Mouse (Mus musculus) limb, embryonic 14.5 days (tissue): ENCODE results near the gene Cyb5b. TPM values are rescaled to one million over a fixed set of nuclear protein-coding genes. Genes with fewer than 3 reads are reported as not detected.

Experiments used
- ATAC-seq: fragments of 200-750 bp; cut with Nextera tagmentation; 2 replicates; pipeline ENCODE4 v1.8.0; 2017; ENCODE audit warnings: low read depth, moderate number of reproducible peaks, moderate TSS enrichment; ENCODE audit not compliant: low FRiP score
- DNase-seq: peaks from one replicate; pipeline ENCODE4 v3.0.0-alpha.2; 2015; ENCODE audit warnings: low spot score
- H3K27ac ChIP-seq: fragments of 300-500 bp; sonication (generic); replicated peaks from 2 replicates; pipeline ENCODE4 v1.5.1; 2014; ENCODE audit warnings: low read depth, mild to moderate bottlenecking, low read length, moderate library complexity, mixed read lengths
- H3K27me3 ChIP-seq: fragments of 300-500 bp; sonication (generic); 2 replicates; pipeline ENCODE4 v1.6.1; 2014; ENCODE audit warnings: low read length, mixed read lengths; ENCODE audit not compliant: control insufficient read depth, insufficient read depth
- H3K36me3 ChIP-seq: fragments of 300-500 bp; sonication (generic); 2 replicates; pipeline ENCODE4 v1.6.1; 2014; ENCODE audit warnings: mild to moderate bottlenecking, low read length, moderate library complexity, mixed read lengths; ENCODE audit not compliant: control insufficient read depth, insufficient read depth
- H3K4me1 ChIP-seq: fragments of 300-500 bp; sonication (generic); 2 replicates; pipeline ENCODE4 v1.6.1; 2014; ENCODE audit warnings: antibody characterized with exemption, low read length, mixed read lengths; ENCODE audit not compliant: control insufficient read depth, insufficient read depth
- H3K4me2 ChIP-seq: fragments of 300-500 bp; sonication (generic); replicated peaks from 2 replicates; pipeline ENCODE4 v1.6.1; 2014; ENCODE audit warnings: low read depth, mild to moderate bottlenecking, low read length, moderate library complexity; ENCODE audit not compliant: severe bottlenecking
- H3K4me3 ChIP-seq: fragments of 300-500 bp; sonication (generic); replicated peaks from 2 replicates; pipeline ENCODE4 v1.5.1; 2014; ENCODE audit warnings: low read length
- H3K9ac ChIP-seq: fragments of 300-500 bp; sonication (generic); 2 replicates; pipeline ENCODE4 v1.6.1; 2014; ENCODE audit warnings: mild to moderate bottlenecking, low read depth, low read length, moderate library complexity; ENCODE audit not compliant: severe bottlenecking
- H3K9me3 ChIP-seq: fragments of 300-500 bp; sonication (generic); 2 replicates; pipeline ENCODE4 v1.6.1; 2016; ENCODE audit warnings: low read length; ENCODE audit not compliant: control insufficient read depth
- POLR2A ChIP-seq: fragments of 200-500 bp; IDR thresholded peaks from 2 replicates; pipeline ENCODE4 v1.8.0; 2012; ENCODE audit warnings: inconsistent platforms, mild to moderate bottlenecking, moderate library complexity, borderline replicate concordance; ENCODE audit not compliant: insufficient read depth, insufficient read length; ENCODE audit errors: extremely low read depth
- WGBS: fragments of 180-500 bp; shearing (Covaris S2); extraction: QIAGEN DNeasy Blood & Tissue Kit; methylation state at CpG from one replicate; pipeline ENCODE4 v1.1.7; 2014; 5-methylcytosine and 5-hydroxymethylcytosine counted together
- polyA plus RNA-seq, 2 experiments: library from polyadenylated mRNA; depleted of rRNA in 1 of 2; stranded (reverse) in 1 of 2; unstranded in 1 of 2; fragments of >200 nt; fragmentation: Nextera tagmentation in 1 of 2; extraction: Ambion mirVana in 1 of 2; gene quantifications; 2 replicates each; pipeline versions ENCODE4 v1.2.1 to v1.2.3; 2012 to 2014

Cyb5b gene
- polyA plus RNA-seq, 2 experiments: 60.3 to 82.3 TPM

DNA sequence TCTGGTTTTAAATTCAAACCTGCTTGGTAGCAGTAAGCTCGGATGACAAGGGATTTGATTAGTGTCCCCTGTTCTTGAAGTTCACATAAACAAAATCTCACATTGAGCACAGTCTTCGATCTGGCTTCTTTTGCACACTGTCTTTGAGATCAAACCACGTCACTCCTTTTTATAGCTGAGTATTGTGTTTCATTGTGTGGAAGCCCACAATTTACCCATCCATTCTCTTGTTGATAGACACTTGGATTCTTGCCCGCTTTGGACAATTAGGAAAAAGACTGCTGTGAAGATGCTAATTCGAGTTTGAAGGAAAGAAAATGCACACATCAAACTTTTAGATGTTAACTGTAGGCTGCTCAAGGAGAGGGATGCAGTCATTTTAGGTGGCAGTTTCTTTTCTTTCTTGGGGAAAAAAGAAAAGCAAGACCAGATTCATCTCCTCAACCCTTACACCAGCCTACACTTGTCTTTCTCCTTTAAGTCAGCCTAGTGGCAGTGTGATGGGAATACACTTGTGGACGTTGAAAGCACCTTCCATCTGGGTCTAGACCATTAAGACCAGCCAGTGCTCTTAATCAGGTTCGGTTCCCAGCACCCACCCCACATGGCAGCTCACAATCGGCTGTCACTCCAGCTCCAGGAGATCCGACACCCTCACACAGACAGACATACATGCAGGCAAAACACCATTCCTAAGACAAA is 39.7 kb upstream of the Cyb5b start:
- Histone ChIP-seq H3K36me3 (no peaks in the 10 kb centered on the region), H3K27me3 (no peaks in the 10 kb centered on the region), H3K4me2 (no peak overlapping the region), H3K4me3 (no peak overlapping the region), H3K9me3 (no peaks in the 10 kb centered on the region), H3K4me1 (peaks cover 23% of the 10 kb centered on the region), H3K27ac (no peak overlapping the region), H3K9ac (no peak overlapping the region)
- 79% methylated on average over 9 of the region's 9 CpGs for WGBS
- ATAC-seq: no peak
- no peak for DNase-seq
- TF ChIP-seq POLR2A: no peak

DNA sequence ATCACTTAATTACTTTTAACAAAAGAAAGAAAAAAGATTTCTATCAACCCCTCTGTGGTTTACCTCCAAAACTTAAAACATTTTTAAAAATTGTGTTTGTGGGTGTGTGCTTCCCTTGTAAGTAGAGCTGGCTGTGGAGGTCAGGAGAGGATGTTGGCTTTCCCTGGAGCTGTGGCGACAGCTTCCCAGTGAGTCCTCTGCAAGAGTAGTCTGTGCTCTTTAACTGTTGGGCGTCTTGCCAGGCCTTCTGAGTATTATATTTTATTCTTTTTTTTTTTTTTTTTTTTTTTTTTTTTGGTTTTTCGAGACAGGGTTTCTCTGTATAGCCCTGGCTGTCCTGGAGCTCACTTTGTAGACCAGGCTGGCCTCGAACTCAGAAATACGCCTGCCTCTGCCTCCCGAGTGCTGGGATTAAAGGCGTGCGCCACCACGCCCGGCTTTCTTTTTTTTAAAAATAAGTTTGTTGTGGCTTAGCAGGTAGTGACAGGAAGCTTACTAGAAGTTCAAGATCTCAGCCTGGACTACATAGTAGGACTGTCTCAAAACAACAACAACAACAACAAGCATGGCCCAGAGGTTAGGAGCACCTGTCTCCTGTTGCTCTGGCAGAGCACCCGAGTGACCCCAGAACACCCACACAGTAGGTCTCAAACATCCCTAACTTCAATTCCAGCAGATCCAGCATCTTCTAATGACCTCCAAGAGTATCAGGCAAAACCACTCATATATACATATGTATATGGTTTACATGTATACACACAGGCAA is 38.9 kb upstream of the Cyb5b start:
- 85% methylated on average over 9 of the region's 11 CpGs for WGBS
- no peak overlapping the region for H3K4me2 ChIP-seq

GRCm38 (mm10) chr8:107113209-107113608 is 37.2 kb upstream of the Cyb5b start:
- Histone ChIP-seq H3K4me2 (no peak overlapping the region), H3K4me3 (no peak overlapping the region), H3K9ac (0 out of 2 replicates have a peak overlapping the region, but pooled peaks have one; percentile 21), H3K27me3 (no peaks in the 10 kb centered on the region), H3K4me1 (peaks cover 23% of the 10 kb centered on the region), H3K36me3 (no peaks in the 10 kb centered on the region), H3K9me3 (no peaks in the 10 kb centered on the region), H3K27ac (peak overlapping the region; percentile 41; the same call in 1 of the 2 replicates)
- no peak for TF ChIP-seq POLR2A
- WGBS: 52% methylated on average over 4 of the region's 4 CpGs
- ATAC-seq: no peak
- no peak for DNase-seq

More for the DNA sequence above, 38.9 kb upstream of the Cyb5b start:
- no peak overlapping the region for H3K9ac ChIP-seq
- TF ChIP-seq POLR2A: no peak
- peaks cover 23% of the 10 kb centered on the region for H3K4me1 ChIP-seq
- H3K36me3 ChIP-seq: no peaks in the 10 kb centered on the region
- ATAC-seq: no peak
- no peaks in the 10 kb centered on the region for H3K27me3 ChIP-seq
- DNase-seq: no peak
- H3K9me3 ChIP-seq: no peaks in the 10 kb centered on the region
- H3K4me3 ChIP-seq: no peak overlapping the region
- H3K27ac ChIP-seq: no peak overlapping the region

DNA sequence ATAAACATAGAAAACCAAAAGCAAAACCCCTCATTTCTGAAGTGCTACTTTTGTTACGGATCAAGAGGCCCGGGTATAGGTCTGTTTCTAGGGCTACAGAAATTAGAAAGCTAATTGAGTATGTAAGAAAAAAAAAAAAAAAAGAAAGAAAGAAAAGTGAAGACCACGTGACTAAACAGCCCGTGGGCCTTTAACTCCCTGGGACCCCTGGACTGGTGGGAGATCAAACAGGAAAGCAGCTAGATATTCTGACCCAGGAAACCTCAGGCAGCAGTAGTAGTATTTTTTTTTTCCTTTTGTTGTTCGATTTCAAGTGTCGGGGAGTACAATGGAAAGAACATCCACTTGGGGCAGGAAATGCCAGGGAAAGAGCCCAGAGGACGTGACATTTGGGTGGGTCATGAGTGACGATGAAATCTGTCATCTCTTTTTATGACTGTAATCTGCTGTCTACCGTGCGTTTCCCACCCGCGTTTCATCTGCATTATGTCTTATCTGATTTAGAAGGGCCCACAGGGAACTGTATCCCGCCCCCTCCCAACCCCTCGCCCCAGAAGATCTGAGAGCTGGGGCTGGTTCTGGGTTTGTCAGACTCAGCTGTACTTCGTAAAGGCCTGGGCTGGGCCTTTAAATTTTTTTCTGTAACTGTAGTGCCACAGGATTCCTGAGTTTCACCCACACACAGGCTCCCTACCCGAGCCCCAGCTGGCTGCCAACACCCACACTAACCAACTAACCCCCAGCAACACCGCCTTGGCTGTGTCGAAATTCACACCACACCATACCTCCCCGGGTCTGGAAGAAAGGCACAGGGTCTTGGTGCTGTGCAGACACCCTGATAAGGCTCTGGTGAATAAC is 36.1 kb upstream of the Cyb5b start:
- TF ChIP-seq POLR2A: no peak
- no peak overlapping the region for H3K4me3 ChIP-seq
- no peak for DNase-seq

GRCm38 (mm10) chr8:107115008-107115320 is 35.5 kb upstream of the Cyb5b start:
- Histone ChIP-seq H3K9me3 (no peaks in the 10 kb centered on the region), H3K4me3 (no peak overlapping the region), H3K36me3 (no peaks in the 10 kb centered on the region), H3K9ac (peak overlapping the region; percentile 14; the same call in 1 of the 2 replicates), H3K4me1 (peaks cover 23% of the 10 kb centered on the region), H3K4me2 (peak overlapping the region; percentile 23; the same call in 1 of the 2 replicates), H3K27me3 (no peaks in the 10 kb centered on the region), H3K27ac (peak overlapping the region; percentile 68)
- TF ChIP-seq POLR2A: no peak
- DNase-seq (no peak), ATAC-seq (no peak)
- WGBS: 50% methylated on average over 10 of the region's 10 CpGs

More for the DNA sequence above, 36.1 kb upstream of the Cyb5b start:
- Histone ChIP-seq H3K4me2 (peak overlapping the region; percentile 23; the same call in 1 of the 2 replicates), H3K27ac (peak overlapping the region; percentile 68), H3K36me3 (no peaks in the 10 kb centered on the region), H3K4me1 (peaks cover 23% of the 10 kb centered on the region), H3K9me3 (no peaks in the 10 kb centered on the region), H3K27me3 (no peaks in the 10 kb centered on the region), H3K9ac (peak overlapping the region; percentile 14; the same call in 1 of the 2 replicates)
- WGBS: 36% methylated on average over 19 of the region's 19 CpGs
- no peak for ATAC-seq
